Mouse (Mus musculus): ENCODE results near the gene Cdkn1c. TPM values are rescaled to one million over a fixed set of nuclear protein-coding genes. Genes with fewer than 3 reads are reported as not detected.

The Cdkn1c gene
- total RNA-seq, 1 experiment from 2014 or later, result 1.0 TPM

Other genes with a start within 250 kb of the Cdkn1c start
- gene Slc22a18, start 12.7 kb upstream of the Cdkn1c start, total RNA-seq (2017), result not detected in 2 replicates
- not detected in 2 replicates for gene Phlda2, start 42.1 kb upstream of the Cdkn1c start, total RNA-seq (2017)
- gene Nap1l4, start 88.1 kb upstream of the Cdkn1c start, total RNA-seq (2017), result 110 and 117 TPM in 2 replicates
- 63.9 and 78.8 TPM in 2 replicates for gene Cars, start 139.0 kb upstream of the Cdkn1c start, total RNA-seq (2017)
- 19.0 and 20.9 TPM in 2 replicates for gene Tnfrsf26, start 167.7 kb upstream of the Cdkn1c start, total RNA-seq (2017)
- gene Tnfrsf22, start 188.6 kb upstream of the Cdkn1c start, total RNA-seq (2017), result 2.1 TPM in 2 replicates
- gene Tnfrsf23, start 224.8 kb upstream of the Cdkn1c start, total RNA-seq (2017), result 8.6 and 10.1 TPM in 2 replicates

All from neutrophil, adult 5-6 weeks (primary cell).